Mouse (Mus musculus) neutrophil, adult 5-6 weeks (primary cell): ENCODE measurements around the gene Pex26. TPM values are rescaled to one million over a fixed set of nuclear protein-coding genes. Genes with fewer than 3 reads are reported as not detected.
A peak's percentile ranks its signal among the peaks of the same experiment; 100 is the strongest.

Source experiments
- ATAC-seq: fragments of 151-379, 151-347 bp; 2 replicates; pipeline ENCODE4 v1.8.0; 2017; ENCODE audit warnings: mild to moderate bottlenecking, moderate TSS enrichment; ENCODE audit not compliant: insufficient number of reproducible peaks, poor library complexity, low FRiP score, severe bottlenecking; ENCODE audit errors: extremely low read depth
- total RNA-seq: library from RNA; stranded (forward); fragments of 200-1000 nt; gene quantifications from 2 replicates; pipeline ENCODE4 v1.2.3, GENCODE M21; 2017

The Pex26 gene
- total RNA-seq, 1 experiment from 2014 or later, result 10.5 TPM

- ATAC-seq, result no peak
Measured at GRCm38 (mm10) chr6:121194956-121195731, 11.7 kb downstream of the Pex26 start.

DNA sequence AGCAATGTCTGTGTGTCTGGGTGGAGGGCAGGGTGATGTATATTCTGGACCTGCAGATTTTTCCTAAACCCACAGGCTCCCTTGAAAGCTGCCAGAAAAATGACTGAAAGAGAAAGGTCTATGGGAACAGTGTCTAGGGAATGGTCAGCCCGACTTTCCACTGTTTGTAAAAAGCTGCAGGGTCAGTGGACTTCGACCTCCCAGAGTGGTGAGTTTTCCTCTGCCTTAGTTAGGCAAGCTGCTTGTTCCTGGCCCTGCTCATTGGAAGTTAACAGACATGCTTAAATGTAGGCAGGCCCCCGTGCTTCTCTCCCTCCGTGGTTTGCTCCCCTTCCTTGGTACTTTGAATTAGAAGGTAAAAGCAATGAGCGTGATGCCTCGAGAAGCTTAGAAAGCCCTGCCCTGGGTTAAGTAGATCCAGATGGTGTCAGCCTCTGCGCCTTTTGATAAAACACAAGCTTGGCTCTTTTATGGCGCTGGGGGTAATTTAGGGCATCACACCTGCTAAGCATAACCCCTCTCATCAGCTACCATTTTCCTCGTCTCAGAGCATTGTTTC is 14.4 kb downstream of the Pex26 start:
- ATAC-seq, result no peak

DNA sequence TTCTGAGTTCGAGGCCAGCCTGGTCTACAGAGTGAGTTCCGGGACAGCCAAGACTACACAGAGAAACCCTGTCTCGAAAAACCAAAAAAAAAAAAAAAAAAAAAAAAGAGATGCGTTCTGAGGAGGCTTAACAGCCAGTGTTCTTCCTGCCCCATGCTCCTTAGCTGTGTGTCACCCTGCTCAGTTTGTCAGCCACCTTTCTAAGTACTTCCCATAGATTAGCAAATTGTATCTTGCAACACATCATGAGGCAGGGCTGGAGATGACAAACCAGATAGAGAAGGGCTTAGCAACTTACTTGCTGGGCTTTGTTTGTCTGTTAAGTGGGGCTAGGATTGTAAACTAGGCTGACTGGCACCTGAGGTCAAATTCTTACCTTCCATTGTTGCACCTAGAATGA is 17.0 kb downstream of the Pex26 start:
- ATAC-seq, result no peak

DNA sequence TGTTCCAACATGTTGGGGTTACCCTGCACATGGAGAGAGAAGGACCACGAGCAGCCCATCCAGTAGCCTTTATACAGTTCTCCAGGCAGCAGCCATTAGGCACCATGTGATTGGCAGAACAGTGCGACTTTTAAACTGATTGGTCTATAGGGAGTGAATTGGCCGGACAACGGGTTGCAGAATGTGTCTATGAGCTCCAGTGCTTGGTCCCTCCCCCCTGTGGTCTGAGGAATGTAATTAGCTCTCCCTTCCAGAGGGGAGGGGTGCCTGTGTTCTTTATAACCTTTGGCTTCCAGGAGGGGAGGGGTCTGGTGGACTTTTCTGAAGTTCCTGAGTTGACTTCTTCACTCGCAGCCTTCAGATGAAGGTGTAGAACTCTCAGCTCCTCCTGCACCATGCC is 18.6 kb downstream of the Pex26 start:
- no peak for ATAC-seq

DNA sequence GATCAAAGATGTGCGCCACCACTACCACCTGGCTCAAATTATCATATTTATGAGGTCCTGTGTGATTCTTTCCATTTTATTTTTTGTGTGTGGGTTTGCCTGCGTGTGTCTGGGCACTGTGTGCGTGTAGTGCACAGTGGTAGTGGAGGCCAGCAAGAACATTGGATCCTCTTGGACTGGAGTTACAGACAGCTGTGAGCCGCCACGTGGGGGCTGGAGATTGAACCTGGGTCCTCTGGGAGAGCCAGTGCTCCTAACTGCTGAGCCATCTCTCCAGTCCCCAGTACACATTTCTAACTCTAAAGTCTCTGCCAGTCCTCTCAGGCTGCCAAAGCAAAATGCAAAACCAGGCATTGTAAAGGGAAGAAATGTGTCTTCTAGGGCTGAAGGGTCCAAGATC is 23.0 kb downstream of the Pex26 start:
- ATAC-seq, result no peak

- ATAC-seq, result no peak
Measured at GRCm38 (mm10) chr6:121209584-121209983, 26.1 kb downstream of the Pex26 start.

- ATAC-seq, result peak; percentile 80
Measured at GRCm38 (mm10) chr6:121210149-121210925, 26.9 kb downstream of the Pex26 start, which contains the start of gene Tuba8. TSS of gene Tuba8 (plus strand) at chr6:121210696.

DNA sequence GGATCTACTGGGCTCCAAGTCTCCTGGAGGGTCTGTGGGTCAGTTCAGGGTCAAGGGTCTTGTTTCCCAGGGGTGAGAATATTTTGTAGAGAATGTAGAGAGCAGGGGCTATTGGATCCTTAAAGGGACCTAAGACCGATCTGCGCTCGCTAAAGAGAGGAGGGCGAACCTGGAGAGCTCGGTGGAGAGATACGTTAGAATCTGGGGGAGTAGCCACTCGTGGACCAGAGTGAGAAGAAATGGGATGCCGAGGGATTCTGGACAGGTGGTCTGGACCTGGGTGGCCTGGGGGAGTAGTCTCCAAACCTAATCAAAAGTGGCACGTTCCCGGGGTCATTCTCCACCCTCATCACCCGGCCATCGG is 27.4 kb downstream of the Pex26 start:
- ATAC-seq, result no peak

DNA sequence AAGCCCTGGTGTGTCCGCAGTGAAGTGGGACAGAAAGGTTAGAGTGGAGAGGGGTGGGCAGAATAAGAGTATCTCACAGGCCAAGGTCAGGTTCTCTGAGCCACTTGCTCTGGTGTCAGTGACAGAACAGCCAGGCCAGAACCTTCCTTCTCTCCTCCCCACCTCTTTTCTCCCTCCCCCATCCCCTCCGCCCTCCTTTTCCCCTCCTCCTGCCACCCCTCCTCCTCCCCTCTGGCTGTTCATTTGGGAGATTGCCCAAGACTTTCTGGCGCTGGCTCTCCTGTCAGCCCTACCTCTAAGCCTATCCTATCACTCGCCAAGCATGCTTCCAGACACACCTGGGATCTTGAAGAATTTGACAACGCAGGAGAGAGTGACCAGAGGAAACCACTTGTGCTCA is 28.3 kb downstream of the Pex26 start:
- ATAC-seq, result no peak

GRCm38 (mm10) chr6:121212988-121213387 is 29.5 kb downstream of the Pex26 start:
- ATAC-seq, result no peak

- ATAC-seq, result no peak
Measured at GRCm38 (mm10) chr6:121214221-121214620, 30.8 kb downstream of the Pex26 start.

DNA sequence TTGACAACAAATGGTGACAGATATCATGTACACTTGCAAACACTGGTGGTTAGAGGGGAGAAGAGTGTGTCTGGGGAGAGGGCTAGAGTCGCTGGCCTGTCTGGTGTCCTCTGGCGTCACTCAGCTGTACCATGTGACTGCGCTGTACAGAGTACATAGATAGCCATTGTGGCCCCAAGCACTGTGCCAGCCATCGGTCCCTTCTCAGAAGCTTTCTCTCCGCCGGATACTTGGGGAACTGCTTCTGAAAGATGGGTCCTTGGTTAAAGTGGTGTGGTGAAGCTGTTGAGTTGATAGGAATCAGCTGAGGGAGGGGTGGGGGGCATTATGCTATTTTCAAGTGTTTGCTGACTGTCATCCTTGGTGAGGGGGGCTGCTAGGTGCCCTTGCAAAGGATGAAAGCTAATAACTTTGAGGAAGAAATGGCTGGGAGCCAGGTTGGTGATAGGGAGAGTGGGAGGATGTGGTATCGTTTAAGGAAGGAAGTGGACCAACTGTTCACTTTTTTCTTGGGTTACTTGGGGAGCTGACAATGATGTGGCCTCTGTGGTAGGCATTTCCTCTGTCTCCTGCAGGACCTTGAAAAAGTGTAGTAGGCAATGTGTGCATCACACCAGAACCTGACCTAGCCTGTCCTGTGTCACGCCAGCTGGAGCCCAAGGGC is 31.3 kb downstream of the Pex26 start:
- ATAC-seq, result peak; percentile 25; the same call in 1 of the 2 replicates

DNA sequence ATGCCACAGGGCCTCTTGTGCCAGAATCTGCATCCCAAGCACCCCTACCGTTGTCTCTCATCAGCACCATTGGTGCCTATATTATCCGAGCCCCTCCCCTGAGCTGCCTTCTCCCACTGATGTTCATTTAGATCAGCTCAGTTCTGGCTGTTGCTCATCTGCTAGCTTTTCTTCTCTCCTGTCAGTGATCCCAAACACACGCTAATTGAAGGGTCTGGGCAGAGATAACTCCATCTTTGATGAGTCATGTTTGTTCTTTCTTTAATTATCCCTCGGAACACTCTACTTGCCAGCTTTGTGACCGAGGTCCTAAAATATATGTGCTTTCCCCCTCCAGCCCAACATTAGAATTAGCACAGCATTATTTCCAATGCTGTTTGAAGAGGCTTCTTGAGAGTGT is 31.9 kb downstream of the Pex26 start:
- no peak for ATAC-seq

DNA sequence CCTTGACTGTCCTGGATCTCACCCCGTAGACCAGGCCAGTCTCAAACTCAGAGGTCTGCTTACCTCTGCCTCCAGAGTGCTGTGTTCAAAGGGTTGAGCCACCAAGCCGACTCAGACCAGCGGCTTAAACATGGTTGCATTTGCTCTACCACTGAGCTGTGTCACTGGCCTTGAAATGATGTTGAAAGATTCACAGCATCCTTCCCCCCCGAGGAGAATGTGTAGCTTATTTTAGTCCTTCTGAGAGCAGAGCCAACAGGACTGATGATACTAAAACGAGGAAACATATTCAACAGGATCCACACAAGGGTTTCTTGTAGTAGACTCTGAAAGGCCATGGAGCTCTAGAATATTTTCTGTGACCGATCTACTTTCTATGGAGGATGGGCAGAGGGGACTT is 32.4 kb downstream of the Pex26 start:
- no peak for ATAC-seq

DNA sequence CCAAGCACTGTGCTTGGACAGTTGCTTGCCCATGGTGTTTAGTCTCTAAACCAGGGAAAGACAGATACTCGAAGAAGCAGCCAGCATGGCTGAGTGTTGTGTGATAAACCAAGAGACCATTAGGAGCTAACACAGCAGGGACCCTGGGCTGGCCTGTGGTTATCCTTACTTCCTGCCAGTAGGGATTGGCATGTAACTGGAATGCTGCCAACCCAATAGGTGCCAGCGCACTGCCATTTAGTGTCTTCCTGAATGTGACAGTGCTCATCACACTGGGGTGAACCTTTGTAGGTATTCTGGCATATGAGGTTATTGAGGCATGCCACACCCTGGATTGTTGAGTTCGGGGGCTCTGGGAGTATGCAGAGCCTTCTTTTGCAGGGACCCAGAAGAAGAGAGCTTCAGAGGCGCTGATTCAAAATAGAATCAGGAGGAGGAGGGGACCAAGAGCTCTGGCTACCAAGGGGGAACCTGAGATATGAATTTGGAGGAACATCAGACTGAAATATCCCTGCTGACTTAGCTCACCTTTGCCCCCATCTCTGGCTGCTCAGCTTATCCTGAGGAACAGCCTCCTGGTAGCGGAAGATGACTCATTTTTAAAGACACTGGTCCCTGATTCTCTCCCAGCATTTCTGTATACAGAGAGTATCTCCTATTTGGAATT is 33.3 kb downstream of the Pex26 start:
- no peak for ATAC-seq

DNA sequence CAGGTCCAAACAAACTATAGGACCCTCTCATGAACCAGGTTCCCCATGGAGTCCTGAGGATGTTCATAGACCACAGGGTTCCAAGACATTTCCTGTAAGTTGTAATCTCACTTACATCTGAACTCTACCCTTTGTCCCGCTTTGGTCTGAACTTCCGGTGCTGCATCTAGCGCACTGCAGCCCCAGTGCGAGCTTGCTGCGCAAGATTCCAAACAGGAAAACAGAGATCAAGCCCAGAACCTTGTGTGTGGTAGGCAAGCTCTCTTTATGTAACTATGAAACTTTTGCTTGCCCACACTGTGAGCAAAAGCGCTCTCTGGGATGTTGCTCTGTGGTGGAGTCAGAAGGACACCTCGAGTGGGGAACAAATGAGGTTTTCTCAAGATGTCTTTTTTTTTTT is 34.5 kb downstream of the Pex26 start:
- ATAC-seq, result no peak

DNA sequence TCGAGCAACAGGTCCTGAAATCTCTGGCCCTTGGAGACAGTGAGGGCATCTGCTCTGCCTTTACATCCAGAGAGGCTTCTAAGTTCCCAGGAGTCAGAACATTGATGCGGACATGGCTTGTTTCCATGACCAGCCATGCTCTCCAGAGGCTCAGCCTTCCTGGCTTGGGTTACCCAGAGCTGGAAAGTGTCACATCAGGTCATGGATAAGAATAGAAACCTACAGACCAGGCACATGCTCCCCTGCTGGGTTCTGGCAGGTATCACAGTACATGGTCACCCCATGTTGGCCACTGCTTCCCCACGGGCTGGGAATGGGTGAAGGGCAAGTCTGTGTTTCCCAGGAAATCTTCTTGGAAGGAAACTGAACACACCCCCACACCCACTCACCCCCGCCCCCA is 35.9 kb downstream of the Pex26 start:
- ATAC-seq, result no peak

- ATAC-seq, result no peak
Measured at GRCm38 (mm10) chr6:121220181-121220580, 36.7 kb downstream of the Pex26 start.
